Mouse (Mus musculus) heart, adult 18-20 months (tissue): Measurements from ENCODE around the gene Xirp1. TPM values are rescaled to one million over a fixed set of nuclear protein-coding genes. Genes with fewer than 3 reads are reported as not detected.

ENCODE experiments used
- DNase-seq, 2 experiments: peaks; one replicate each; pipeline ENCODE4 v3.0.0; 2021 to 2022; ENCODE audit warnings: mixed read lengths in 1 of 2
- total RNA-seq, 2 experiments: library from RNA; stranded (reverse); gene quantifications; 2 replicates each; pipeline ENCODE4 v1.2.3; 2021

Gene Xirp1
- total RNA-seq, 2 experiments from 2014 or later = 145 to 150 TPM

GRCm38 (mm10) chr9:120020285-120020890 lies 3.0 kb downstream of the Xirp1 start:
- peak; percentile 79 to 92 for DNase-seq

DNA sequence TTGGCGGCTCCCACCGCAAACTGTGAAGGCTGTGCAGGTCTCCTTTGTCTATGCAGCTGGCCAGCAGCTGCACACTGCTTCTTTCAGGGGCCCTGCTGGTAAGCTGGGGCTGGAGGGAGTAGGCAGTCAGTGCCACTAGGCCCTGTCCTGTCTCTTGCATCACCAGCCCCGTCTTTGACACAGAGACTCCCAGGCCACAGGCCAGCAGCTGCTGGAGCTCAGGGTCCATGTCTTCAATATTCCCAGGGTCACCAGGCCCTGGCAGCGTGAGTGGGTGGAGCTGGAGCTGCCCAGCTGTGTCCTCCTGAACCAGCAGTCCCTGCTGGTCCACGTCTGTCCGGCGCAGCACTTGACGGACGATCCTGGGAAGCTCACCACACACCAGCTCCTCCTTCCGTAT lies 6.4 kb downstream of the Xirp1 start:
- DNase-seq = no peak

GRCm38 (mm10) chr9:120014828-120015227 lies 8.6 kb downstream of the Xirp1 start:
- peak in 1 of 2 experiments; percentile 13 for DNase-seq

- peak in 1 of 2 experiments; percentile 48 for DNase-seq
Measured at GRCm38 (mm10) chr9:120013251-120013820, 10.1 kb downstream of the Xirp1 start.

- no peak for DNase-seq
Measured at GRCm38 (mm10) chr9:120012781-120013180, 10.6 kb downstream of the Xirp1 start.

DNA sequence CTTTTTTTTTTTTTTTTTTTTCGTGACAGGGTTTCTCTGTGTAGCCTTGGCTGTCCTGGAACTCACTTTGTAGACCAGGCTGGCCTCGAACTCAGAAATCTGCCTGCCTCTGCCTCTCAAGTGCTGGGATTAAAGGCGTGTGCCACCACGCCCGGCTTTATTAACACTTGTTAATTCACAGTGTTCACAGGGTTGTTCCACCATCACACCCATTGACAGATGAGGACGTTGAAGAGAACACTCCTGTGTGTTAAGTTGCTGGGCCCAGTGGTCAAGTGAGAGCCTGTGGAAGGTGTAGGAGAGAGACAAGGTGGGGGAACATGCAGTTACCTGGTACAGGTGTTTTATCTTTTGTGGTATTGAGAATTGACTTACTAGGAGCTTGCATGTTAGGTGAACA lies 11.2 kb downstream of the Xirp1 start:
- peak in 1 of 2 experiments; percentile 41 for DNase-seq

DNA sequence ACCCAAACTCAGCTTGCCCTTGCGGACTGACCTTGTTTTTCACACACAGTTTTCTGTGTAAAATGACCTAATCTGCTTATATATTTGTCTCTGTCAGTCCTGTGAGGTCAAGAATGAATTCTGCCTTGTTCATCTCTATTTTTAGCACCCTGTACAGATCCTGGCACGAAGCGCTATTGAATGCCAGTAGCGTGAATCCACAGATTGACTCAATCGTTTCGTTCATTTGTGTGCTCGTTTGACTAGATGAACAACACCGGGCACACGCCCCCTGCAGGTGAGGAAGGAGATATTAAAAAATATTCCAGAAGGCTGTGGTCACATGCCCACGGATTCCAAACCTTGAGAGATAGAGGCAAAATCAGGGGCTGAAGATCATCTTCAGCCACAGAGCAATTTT lies 11.9 kb downstream of the Xirp1 start:
- peak; percentile 87 to 88 for DNase-seq

DNA sequence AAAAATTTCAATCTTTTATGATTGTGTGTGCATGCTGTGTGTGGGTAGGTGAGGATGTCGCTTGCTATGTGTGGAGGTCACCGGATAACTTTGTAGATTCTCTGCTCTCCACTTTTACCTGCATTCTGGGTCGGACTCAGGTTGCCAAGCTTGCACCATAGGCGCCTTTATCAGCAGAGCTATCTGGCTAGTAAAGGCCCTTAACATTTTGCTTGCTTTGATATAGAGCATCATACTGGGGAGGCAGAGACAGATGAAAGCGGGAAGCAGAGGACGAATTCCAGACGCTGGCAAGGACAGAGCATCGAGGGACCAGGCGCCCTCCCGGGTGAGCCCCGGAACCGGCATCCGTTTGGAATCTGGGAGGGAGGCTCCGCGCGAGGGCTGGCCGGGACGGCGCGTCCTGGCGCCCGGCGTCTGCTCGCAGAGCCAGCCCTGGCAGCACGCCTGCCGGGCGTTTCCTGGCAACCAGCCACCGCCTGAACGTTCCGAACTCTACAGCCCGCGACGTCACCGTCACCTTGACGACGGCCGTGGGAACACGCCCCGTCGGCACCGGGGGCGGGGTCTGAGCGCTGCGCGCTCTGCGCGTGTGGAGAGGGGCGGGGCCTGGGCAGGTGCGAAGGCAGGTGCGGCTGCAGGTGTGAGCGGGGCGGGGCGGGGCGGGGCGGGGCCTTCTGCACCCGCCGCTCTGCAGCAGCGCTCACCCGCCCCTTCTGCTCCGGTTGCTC lies 12.5 kb downstream of the Xirp1 start:
- peak; percentile 98 for DNase-seq

- no peak for DNase-seq
Measured at GRCm38 (mm10) chr9:120009871-120010270, 13.5 kb downstream of the Xirp1 start.

DNA sequence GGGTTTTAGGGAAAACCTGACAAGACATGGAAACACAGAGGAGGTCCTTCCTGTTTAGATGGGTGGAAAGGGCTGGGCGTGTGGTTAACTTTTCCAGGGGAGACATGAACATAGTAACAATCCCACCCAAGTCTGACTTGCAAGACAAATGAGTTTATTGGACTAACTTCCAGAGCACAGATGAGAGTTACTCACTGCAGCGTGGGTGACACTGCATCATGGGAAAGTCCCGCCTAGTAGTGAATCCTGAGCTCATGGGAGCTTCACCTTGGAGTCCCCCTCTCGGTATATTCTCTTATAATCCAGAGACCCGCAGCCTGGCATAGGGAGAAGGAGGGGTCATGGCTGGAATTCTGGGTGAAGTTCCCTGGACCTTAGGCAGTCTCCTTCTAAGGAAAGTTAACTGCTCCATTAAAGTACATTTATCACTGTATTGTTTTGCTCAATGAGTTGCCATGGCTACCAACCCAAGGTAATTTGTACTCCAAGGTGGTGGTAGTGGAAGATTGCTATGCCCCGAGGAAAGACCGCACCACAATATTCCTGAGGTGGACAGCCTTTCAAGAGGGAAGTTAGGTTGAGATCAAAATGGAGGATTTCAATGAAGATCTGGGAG lies 14.1 kb downstream of the Xirp1 start:
- DNase-seq = no peak

- DNase-seq = no peak
Measured at GRCm38 (mm10) chr9:120007833-120008232, 15.6 kb downstream of the Xirp1 start.

DNA sequence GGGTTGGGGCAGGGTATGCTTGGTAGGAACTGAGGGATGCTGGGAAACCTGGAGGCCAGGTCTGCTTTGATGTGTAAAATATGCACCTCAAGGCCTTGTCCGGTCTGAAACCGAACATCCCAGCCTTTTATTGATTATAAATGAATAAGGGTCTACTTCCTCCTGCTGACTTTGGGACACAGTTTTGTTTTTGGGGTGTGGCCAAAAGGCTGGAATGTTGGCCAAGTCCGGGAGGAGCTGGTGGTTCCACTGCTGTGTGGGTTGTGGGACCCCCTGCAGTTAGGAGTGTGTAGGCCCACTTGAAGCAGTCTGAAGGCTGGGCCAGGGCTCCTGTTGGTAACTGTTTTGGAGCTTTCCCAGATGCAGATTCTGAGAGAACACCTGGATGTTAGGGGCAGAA lies 17.5 kb downstream of the Xirp1 start:
- DNase-seq = no peak

DNA sequence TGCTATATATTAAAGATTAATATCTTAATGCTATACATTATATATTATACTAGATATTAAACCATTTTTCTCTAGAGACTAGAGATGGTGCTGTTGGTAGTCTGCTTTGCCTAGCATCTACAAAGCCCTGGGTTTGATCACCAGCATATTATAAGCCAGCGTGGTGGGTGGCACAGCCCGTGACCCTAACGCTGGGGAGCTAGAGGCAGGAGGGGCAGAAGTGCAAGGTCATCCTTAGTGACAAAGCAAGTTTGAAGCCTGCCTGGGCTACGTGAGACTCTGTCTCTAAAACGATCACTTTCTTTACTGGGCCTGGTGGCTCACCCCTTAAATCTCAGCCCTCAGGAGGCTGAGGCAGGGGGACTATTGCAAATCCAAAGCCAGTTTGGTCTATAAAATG lies 20.5 kb downstream of the Xirp1 start:
- DNase-seq = no peak

GRCm38 (mm10) chr9:120001945-120002725 lies 21.3 kb downstream of the Xirp1 start:
- peak; percentile 95 for DNase-seq

DNA sequence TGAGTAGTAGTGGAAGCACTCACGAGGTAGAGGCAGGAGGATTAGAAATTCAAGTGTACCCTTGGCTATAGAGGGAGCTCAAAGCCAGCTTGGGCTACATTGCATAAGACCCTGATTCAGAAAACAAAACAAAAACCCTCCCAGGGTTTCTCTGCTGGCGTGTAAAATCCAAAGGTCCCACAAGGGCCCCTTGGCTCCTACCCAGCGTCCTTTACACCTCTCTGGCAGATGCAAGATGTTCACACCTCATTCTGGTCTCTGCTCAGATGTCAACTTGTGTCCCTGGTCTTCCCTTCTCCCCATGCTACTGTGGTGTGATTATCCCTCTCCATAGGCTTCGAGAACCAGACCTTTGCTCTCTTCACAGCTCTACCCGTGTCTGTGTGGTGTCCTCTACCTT lies 22.6 kb downstream of the Xirp1 start:
- no peak for DNase-seq

- peak; percentile 59 to 70 for DNase-seq
Measured at GRCm38 (mm10) chr9:119999636-120000035, 23.8 kb downstream of the Xirp1 start.

GRCm38 (mm10) chr9:119998776-119999175 lies 24.6 kb downstream of the Xirp1 start:
- no peak for DNase-seq

DNA sequence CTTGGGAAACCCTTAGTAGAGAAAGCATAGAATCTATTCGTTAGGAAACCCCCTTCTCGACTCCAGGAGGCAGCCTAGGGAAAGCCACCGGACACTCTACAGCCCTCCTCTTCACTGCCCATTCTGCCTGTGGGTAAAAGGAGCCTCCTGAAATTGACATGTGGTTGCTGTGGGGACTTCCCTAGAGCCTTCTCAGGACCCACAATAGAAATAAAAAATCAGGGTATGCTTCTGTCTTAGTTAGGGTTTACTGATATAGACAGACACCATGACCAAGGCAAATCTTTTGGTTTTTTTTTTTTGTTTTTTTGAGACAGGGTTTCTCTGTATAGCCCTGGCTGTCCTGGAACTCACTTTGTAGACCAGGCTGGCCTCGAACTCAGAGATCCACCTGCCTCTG lies 27.3 kb downstream of the Xirp1 start:
- no peak for DNase-seq

GRCm38 (mm10) chr9:119994207-119994606 lies 29.2 kb downstream of the Xirp1 start:
- DNase-seq = no peak

- DNase-seq = no peak
Measured at GRCm38 (mm10) chr9:119993092-119993844, 30.1 kb downstream of the Xirp1 start.

GRCm38 (mm10) chr9:119991310-119991709 lies 32.1 kb downstream of the Xirp1 start:
- DNase-seq = no peak

DNA sequence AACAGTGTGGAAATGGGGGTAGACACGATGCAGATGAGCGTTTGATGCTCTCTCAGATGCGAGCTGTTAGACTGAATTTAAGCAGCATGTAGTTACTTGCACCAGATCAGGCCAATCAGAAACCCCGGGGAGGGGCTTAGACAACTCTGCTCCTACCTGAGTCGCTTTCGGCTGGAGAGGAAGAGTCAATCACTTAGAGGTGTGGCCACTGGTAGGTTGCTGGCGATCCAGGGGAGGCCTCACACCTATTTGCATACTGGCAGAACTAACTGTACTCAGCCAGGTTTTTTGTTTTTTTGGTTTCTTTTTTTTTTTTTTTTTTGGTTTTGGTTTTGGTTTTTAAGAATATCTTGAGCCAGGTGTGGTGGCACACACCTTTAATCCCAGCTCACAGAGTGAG lies 35.1 kb downstream of the Xirp1 start:
- DNase-seq = no peak
